Mouse (Mus musculus): Measurements from ENCODE around the gene Prkcb. TPM values are rescaled to one million over a fixed set of nuclear protein-coding genes. Genes with fewer than 3 reads are reported as not detected.

The Prkcb gene
- polyA plus RNA-seq, 1 experiment from 2014 or later, result 5.7 TPM

DNA sequence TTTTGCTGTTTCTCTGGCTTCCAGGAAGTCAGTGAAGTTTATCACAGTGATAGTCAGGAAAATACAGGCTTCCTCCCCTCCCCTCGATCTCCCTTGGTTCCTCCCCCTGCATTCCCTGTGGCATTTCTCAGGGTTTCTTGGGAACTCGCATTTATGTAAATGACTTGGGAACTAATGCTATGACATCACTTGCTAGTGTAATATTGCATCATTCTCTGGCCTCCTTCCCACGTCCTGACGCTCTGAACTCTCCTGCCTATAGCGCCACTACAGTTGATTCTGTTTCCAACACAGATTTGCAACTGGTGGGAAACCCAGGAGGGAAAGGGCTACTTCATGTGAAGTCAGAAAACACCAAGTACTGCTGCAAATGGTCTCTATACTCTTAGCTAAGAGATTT lies 384.4 kb downstream of the Prkcb start:
- DNase-seq (ENCODE audit: low spot score), result no peak
- Histone ChIP-seq H3K4me3 (no peak overlapping the region), H3K9me3 (replicated peaks) (no peaks in the 10 kb centered on the region), H3K36me3 (no peaks in the 10 kb centered on the region), H3K27ac (replicated peaks) (no peak overlapping the region), H3K4me1 (peaks cover 10% of the 10 kb centered on the region), H3K27me3 (ENCODE audit: low read depth, poor library complexity, severe bottlenecking) (peaks cover 20% of the 10 kb centered on the region)
- WGBS, result 58% methylated on average over 5 of the region's 5 CpGs

DNA sequence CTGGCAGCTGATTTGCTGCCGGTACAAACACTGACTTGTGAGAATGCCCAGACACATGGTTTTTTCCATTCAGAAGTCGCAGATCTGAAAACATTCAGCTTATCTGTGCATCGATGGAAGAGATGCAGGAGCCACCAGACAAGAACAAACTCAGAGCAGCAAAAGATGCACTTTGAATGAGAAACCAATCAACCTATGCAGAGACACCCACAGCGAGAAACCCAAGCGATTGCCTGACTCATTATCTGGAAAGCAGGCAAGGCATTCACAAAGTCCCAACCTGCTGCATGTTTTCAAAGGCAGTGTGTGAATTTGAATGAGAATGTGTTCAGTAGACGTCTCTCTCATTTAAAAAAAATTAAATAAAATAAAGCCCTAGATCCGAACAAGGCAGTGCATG lies 386.7 kb downstream of the Prkcb start:
- no peaks in the 10 kb centered on the region for H3K9me3 ChIP-seq (replicated peaks)
- H3K36me3 ChIP-seq, result no peaks in the 10 kb centered on the region
- peaks cover 10% of the 10 kb centered on the region for H3K4me1 ChIP-seq
- H3K4me3 ChIP-seq, result no peak overlapping the region
- 85% methylated on average over 7 of the region's 7 CpGs for WGBS
- DNase-seq (ENCODE audit: low spot score), result no peak
- peaks cover 18% of the 10 kb centered on the region for H3K27me3 ChIP-seq (ENCODE audit: low read depth, poor library complexity, severe bottlenecking)
- no peak overlapping the region for H3K27ac ChIP-seq (replicated peaks)

Other genes starting within 250 kb of the Prkcb start
- gene Ubfd1, start 221.6 kb upstream of the Prkcb start, polyA plus RNA-seq (2016; fragmentation: Nextera tagmentation; extraction: Ambion mirVana), result 64.7 and 65.7 TPM in 2 replicates
- gene Ears2, start 221.5 kb upstream of the Prkcb start, polyA plus RNA-seq (2016; fragmentation: Nextera tagmentation; extraction: Ambion mirVana), result 18.9 and 19.2 TPM in 2 replicates
- gene Ndufab1, start 186.9 kb upstream of the Prkcb start, polyA plus RNA-seq (2016; fragmentation: Nextera tagmentation; extraction: Ambion mirVana), result 757 and 815 TPM in 2 replicates
- 21.0 and 26.0 TPM in 2 replicates for gene Palb2, start 155.8 kb upstream of the Prkcb start, polyA plus RNA-seq (2016; fragmentation: Nextera tagmentation; extraction: Ambion mirVana)
- gene Dctn5, start 155.7 kb upstream of the Prkcb start, polyA plus RNA-seq (2016; fragmentation: Nextera tagmentation; extraction: Ambion mirVana), result 130 and 143 TPM in 2 replicates
- gene Plk1, start 129.3 kb upstream of the Prkcb start, polyA plus RNA-seq (2016; fragmentation: Nextera tagmentation; extraction: Ambion mirVana), result 222 and 248 TPM in 2 replicates
- 0.11 TPM in 1 of 2 replicates, not detected in the other for gene Ern2, start 102.5 kb upstream of the Prkcb start, polyA plus RNA-seq (2016; fragmentation: Nextera tagmentation; extraction: Ambion mirVana)
- 0.21 TPM in 1 of 2 replicates, not detected in the other for gene Chp2, start 69.3 kb upstream of the Prkcb start, polyA plus RNA-seq (2016; fragmentation: Nextera tagmentation; extraction: Ambion mirVana)